Mouse (Mus musculus) bone marrow macrophage, adult 2 months (primary cell): ENCODE measurements around the gene Hypk.

Source experiments
- CTCF ChIP-seq: IDR thresholded peaks from 2 replicates; pipeline ENCODE4 v1.5.1; 2012; ENCODE audit warnings: low read depth, mild to moderate bottlenecking, low read length, moderate library complexity
- POLR2A ChIP-seq: IDR thresholded peaks from 2 replicates; pipeline ENCODE4 v1.6.1; 2012; ENCODE audit warnings: mild to moderate bottlenecking, low read depth, low read length, borderline replicate concordance

DNA sequence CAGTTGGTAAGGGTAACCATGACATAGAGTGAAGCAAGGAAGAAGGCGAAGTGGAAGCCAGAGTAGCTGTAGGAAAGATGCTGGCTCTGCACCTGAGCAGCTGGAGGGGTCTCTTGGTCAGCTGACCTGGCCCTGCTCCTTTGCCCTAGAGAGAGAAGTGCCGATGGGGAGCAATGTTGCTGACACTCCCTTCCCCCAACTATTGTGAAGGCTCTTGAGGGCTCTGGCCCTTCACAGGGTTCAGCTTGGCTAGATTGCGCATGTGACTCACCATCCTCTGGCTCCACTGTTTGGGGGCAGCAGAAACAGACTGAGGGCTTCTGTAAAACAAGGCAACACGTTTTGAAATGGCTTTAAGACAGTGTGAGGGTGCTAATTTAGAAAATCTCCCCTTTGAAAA, 729 bp upstream of the Hypk start:
- TF ChIP-seq CTCF, result no peak
- no peak for TF ChIP-seq POLR2A
